Mouse (Mus musculus) midbrain, embryonic 12.5 days (tissue): ENCODE data around the gene Gopc. TPM values are rescaled to one million over a fixed set of nuclear protein-coding genes. Genes with fewer than 3 reads are reported as not detected.

Experiments used
- ATAC-seq: fragments of 200-750 bp; cut with Nextera tagmentation; 2 replicates; pipeline ENCODE4 v1.8.0; 2017; ENCODE audit warnings: low read depth, moderate TSS enrichment, moderate library complexity; ENCODE audit not compliant: low FRiP score
- H3K27ac ChIP-seq: fragments of 300-500 bp; sonication (generic); replicated peaks from 2 replicates; pipeline ENCODE4 v1.5.1; 2016; ENCODE audit warnings: mild to moderate bottlenecking
- H3K27me3 ChIP-seq: fragments of 300-500 bp; sonication (generic); 2 replicates; pipeline ENCODE4 v1.6.1; 2016; ENCODE audit warnings: mild to moderate bottlenecking
- H3K36me3 ChIP-seq: fragments of 300-500 bp; sonication (generic); 2 replicates; pipeline ENCODE4 v1.6.1; 2016
- H3K4me1 ChIP-seq: fragments of 300-500 bp; sonication (generic); 2 replicates; pipeline ENCODE4 v1.6.1; 2016
- H3K4me2 ChIP-seq: fragments of 300-500 bp; sonication (generic); replicated peaks from 2 replicates; pipeline ENCODE4 v1.6.1; 2016; ENCODE audit warnings: mild to moderate bottlenecking, moderate library complexity
- H3K4me3 ChIP-seq: fragments of 300-500 bp; sonication (generic); 2 replicates; pipeline ENCODE4 v1.5.1; 2016; ENCODE audit warnings: mild to moderate bottlenecking
- H3K9ac ChIP-seq: fragments of 300-500 bp; sonication (generic); replicated peaks from 2 replicates; pipeline ENCODE4 v1.6.1; 2016; ENCODE audit warnings: mild to moderate bottlenecking, moderate library complexity
- H3K9me3 ChIP-seq: fragments of 300-500 bp; sonication (generic); 2 replicates; pipeline ENCODE4 v1.6.1; 2016; ENCODE audit warnings: mild to moderate bottlenecking
- WGBS: fragments of 180-500 bp; shearing (Covaris S2); methylation state at CpG from one replicate; pipeline ENCODE4 v1.1.7; 2016; 5-methylcytosine and 5-hydroxymethylcytosine counted together
- polyA plus RNA-seq: library from polyadenylated mRNA; unstranded; fragments of >200 nt; fragmentation: Nextera tagmentation; extraction: Ambion mirVana; gene quantifications from 2 replicates; pipeline ENCODE4 v1.2.1, GENCODE M21; 2016

Gene Gopc
- polyA plus RNA-seq, 1 experiment from 2014 or later = 25.2 TPM

DNA sequence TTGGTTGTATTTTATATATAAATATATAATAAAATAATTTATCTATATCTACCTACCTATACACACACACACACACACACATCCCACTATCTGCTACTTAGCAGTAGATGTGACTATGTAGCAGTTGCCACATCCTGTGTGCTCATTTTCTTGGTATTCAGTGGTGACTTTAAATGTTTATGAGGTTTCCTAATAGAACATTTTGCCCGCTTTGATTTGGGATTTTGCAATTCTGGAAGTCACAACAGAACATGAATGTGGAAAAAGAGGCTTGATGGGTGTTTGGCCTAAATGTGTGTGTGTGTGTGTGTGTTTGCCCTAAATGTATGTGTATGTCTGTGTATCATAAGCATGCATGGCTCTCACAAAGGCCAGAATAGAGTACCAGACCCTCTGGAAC lies 1.6 kb upstream of the Gopc start:
- no peak for ATAC-seq
- whole genome bisulfite sequencing = 91% methylated on average over 1 of the region's 1 CpGs
- H3K27ac ChIP-seq = no peak overlapping the region
- H3K9ac ChIP-seq = no peak overlapping the region
- H3K4me1 ChIP-seq = peaks cover 12% of the 10 kb centered on the region
- no peaks in the 10 kb centered on the region for H3K9me3 ChIP-seq
- H3K4me3 ChIP-seq = no peak overlapping the region
- H3K36me3 ChIP-seq = no peaks in the 10 kb centered on the region
- no peaks in the 10 kb centered on the region for H3K27me3 ChIP-seq
- no peak overlapping the region for H3K4me2 ChIP-seq

DNA sequence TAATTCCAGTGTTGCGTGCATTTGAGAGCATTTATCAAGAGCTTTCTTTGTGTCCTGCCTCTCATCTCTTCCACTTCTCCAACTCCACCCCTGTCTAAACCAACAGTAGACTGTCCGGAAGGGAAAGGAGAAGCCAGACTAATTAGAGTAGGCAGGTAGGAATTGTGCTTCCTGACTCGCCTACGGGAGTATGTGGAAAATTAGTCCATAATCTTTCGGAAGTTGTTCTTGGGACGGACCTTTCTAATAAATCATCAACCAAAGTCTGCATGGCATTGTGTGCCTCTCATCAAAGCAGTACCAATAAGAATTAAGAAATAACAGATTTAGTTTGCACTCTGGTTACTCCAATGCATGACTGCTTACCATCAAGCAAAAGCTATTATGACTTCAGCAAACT lies 1.1 kb upstream of the Gopc start:
- 89% methylated on average over 6 of the region's 6 CpGs for WGBS
- Histone ChIP-seq H3K4me2 (peak overlapping the region; percentile 68), H3K9ac (no peak overlapping the region), H3K9me3 (no peaks in the 10 kb centered on the region), H3K4me3 (peak overlapping the region; percentile 88), H3K27me3 (no peaks in the 10 kb centered on the region), H3K36me3 (no peaks in the 10 kb centered on the region), H3K27ac (no peak overlapping the region), H3K4me1 (peaks cover 12% of the 10 kb centered on the region)
- ATAC-seq = no peak

DNA sequence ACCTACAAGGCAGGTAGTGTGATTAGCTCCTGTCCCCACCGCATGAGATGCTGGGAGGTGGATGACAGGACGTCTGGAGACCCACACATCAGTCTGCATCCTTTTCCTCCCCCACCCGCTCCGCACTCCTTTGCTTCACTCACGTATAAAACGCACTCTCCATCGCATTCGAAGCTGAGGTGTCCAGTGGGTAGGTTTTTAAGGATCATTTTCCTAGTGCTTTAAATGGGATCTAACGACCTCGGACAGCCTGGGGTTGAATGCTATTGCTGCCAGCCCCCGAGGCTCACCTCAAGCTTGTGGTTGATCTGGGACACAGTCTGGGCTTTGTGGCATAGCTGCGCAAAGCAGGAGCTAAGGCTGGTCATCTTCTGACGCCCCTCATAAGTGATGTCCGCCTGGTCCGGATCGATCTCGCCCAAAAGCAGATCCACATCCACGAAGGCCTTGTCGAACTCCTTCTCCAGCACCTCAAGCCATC lies 563 bp downstream of the Gopc start:
- Histone ChIP-seq H3K27ac (peak overlapping the region; percentile 96), H3K9me3 (no peaks in the 10 kb centered on the region), H3K36me3 (no peaks in the 10 kb centered on the region), H3K9ac (peak overlapping the region; percentile 88), H3K27me3 (no peaks in the 10 kb centered on the region), H3K4me3 (peak overlapping the region; percentile 88), H3K4me2 (peak overlapping the region; percentile 85), H3K4me1 (peaks cover 12% of the 10 kb centered on the region)
- WGBS = under 1% methylated on average over 19 of the region's 19 CpGs
- peak; percentile 59 for ATAC-seq

- no peak overlapping the region for H3K4me3 ChIP-seq
- 98% methylated on average over 2 of the region's 2 CpGs for WGBS
- H3K36me3 ChIP-seq = no peaks in the 10 kb centered on the region
- H3K9ac ChIP-seq = no peak overlapping the region
- no peaks in the 10 kb centered on the region for H3K27me3 ChIP-seq
- H3K4me2 ChIP-seq = no peak overlapping the region
- H3K9me3 ChIP-seq = no peaks in the 10 kb centered on the region
- ATAC-seq = no peak
- peaks cover 10% of the 10 kb centered on the region for H3K4me1 ChIP-seq
- H3K27ac ChIP-seq = no peak overlapping the region
Measured at GRCm38 (mm10) chr10:52377813-52378212, 4.1 kb downstream of the Gopc start.

DNA sequence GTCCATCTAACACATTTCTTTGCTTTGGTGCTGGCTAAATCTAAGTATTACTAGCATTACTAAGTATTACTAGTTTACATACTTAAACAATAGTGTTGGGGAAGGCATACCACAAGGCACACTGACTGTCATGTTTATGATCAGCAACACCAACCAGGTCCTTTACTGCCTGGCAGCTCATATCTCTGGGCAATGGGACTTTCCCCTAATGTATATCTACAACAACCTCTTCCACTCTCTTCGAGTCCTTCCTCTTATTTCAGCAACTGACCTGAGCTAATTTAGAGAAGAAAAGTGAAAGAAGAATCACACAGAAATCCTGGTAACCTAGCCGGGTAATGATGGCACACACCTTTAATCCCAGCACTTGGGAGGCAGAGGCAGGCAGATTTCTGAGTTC lies 5.5 kb downstream of the Gopc start:
- Histone ChIP-seq H3K9ac (no peak overlapping the region), H3K4me1 (peaks cover 5% of the 10 kb centered on the region), H3K36me3 (no peaks in the 10 kb centered on the region), H3K4me3 (no peak overlapping the region), H3K27me3 (no peaks in the 10 kb centered on the region), H3K27ac (no peak overlapping the region), H3K9me3 (no peaks in the 10 kb centered on the region), H3K4me2 (no peak overlapping the region)
- WGBS = 91% methylated on average over 2 of the region's 2 CpGs
- no peak for ATAC-seq

- no peak overlapping the region for H3K4me3 ChIP-seq
- H3K27ac ChIP-seq = no peak overlapping the region
- H3K4me2 ChIP-seq = no peak overlapping the region
- peaks cover 5% of the 10 kb centered on the region for H3K4me1 ChIP-seq
- no peaks in the 10 kb centered on the region for H3K36me3 ChIP-seq
- ATAC-seq = no peak
- H3K9ac ChIP-seq = no peak overlapping the region
- no peaks in the 10 kb centered on the region for H3K27me3 ChIP-seq
- H3K9me3 ChIP-seq = no peaks in the 10 kb centered on the region
Measured at GRCm38 (mm10) chr10:52374651-52375050, 7.3 kb downstream of the Gopc start.

DNA sequence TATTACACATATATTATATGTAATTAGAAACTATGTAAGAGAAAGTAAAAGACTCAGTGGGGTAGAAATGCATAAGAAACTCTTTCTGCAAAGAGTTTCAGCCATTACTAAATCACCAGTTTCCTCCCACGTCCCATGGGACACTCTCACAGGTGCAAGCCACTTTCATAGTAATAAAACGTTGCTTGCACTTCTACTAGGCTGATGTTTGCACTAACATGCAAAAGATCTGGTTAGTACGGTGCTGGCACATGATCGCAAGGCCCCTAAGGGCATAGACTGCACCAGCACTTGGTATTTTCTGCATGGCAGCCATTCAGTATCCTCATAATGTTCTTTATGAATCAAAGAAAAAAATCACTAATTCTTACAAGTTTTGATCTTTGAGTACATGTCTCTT lies 8.1 kb downstream of the Gopc start:
- Histone ChIP-seq H3K4me2 (no peak overlapping the region), H3K4me3 (no peak overlapping the region), H3K4me1 (no peaks in the 10 kb centered on the region), H3K9me3 (no peaks in the 10 kb centered on the region), H3K36me3 (no peaks in the 10 kb centered on the region), H3K9ac (no peak overlapping the region), H3K27me3 (no peaks in the 10 kb centered on the region), H3K27ac (no peak overlapping the region)
- no peak for ATAC-seq
- WGBS = 89% methylated on average over 4 of the region's 4 CpGs

GRCm38 (mm10) chr10:52368376-52368775 lies 13.5 kb downstream of the Gopc start:
- Histone ChIP-seq H3K4me3 (no peak overlapping the region), H3K4me2 (no peak overlapping the region)

GRCm38 (mm10) chr10:52360862-52361609 lies 20.9 kb downstream of the Gopc start:
- Histone ChIP-seq H3K4me1 (no peaks in the 10 kb centered on the region), H3K9ac (no peak overlapping the region), H3K9me3 (no peaks in the 10 kb centered on the region), H3K4me3 (no peak overlapping the region), H3K4me2 (no peak overlapping the region), H3K27me3 (no peaks in the 10 kb centered on the region), H3K27ac (no peak overlapping the region), H3K36me3 (no peaks in the 10 kb centered on the region)
- ATAC-seq = no peak
- WGBS = 92% methylated on average over 9 of the region's 9 CpGs

More at GRCm38 (mm10) chr10:52368376-52368775, 13.5 kb downstream of the Gopc start:
- Histone ChIP-seq H3K27me3 (no peaks in the 10 kb centered on the region), H3K4me1 (no peaks in the 10 kb centered on the region), H3K27ac (no peak overlapping the region), H3K9ac (no peak overlapping the region), H3K9me3 (no peaks in the 10 kb centered on the region), H3K36me3 (no peaks in the 10 kb centered on the region)
- no peak for ATAC-seq
- whole genome bisulfite sequencing = 98% methylated on average over 4 of the region's 4 CpGs

DNA sequence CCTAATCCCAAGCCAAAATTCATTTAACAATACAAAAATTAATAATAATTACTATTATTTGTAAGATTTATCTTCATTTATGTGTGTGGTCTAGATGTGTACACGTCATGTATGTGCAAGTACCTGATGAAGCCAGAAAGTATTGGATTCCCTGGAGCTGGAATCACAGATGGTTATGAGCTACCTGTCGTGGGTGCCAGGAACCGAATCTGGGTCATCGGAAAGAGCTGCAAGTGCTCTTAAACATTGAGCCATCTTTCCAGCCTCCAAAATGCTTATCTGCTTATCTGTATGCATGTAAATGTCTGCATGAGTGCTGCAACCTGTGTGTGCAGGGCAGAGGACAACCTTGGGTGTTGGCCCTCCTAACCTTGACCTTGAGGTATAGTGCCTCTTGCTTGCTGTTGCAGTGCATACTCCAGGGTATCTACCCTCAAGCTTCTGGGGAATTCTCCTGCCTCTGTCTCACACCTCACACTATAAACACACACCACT lies 21.6 kb downstream of the Gopc start:
- Histone ChIP-seq H3K9me3 (no peaks in the 10 kb centered on the region), H3K4me2 (no peak overlapping the region), H3K27ac (no peak overlapping the region), H3K27me3 (no peaks in the 10 kb centered on the region), H3K36me3 (no peaks in the 10 kb centered on the region; the same call in 1 of the 2 replicates), H3K4me1 (no peaks in the 10 kb centered on the region), H3K9ac (no peak overlapping the region), H3K4me3 (no peak overlapping the region)
- WGBS = 99% methylated on average over 4 of the region's 4 CpGs
- ATAC-seq = no peak

DNA sequence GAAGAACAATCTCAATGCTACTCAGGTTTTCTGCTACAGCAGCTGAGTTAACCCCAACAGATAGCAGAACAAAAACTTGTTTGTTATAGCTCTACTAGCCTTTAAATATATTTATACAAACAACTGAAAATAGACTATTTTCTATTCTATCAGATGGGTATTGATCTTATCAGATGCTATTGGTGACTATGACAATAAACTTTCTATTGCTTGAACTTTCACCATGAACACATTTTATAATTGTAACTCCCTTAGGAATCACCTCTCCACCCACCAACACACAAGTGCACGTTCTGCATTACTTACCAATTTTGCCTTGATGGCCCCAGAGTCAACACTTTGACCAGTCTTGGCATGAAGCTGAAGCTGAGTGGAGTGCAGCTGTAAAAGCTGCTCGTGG lies 23.5 kb downstream of the Gopc start, which contains the start of gene Gm26741:
Gene Gm26741 (plus strand): TSS at position 301 of the 400 bp plus-strand sequence.
- H3K27ac ChIP-seq = no peak within 1 kb of the TSS
- WGBS = 89% methylated on average over 2 of the region's 2 CpGs
- no peaks in the 10 kb centered on the region for H3K4me1 ChIP-seq
- H3K36me3 ChIP-seq = peaks cover 3% of the 10 kb centered on the region; the same call in 1 of the 2 replicates
- no peaks in the 10 kb centered on the region for H3K9me3 ChIP-seq
- no peak within 1 kb of the TSS for H3K4me2 ChIP-seq
- no peak for ATAC-seq
- H3K27me3 ChIP-seq = no peaks in the 10 kb centered on the region
- H3K9ac ChIP-seq = no peak within 1 kb of the TSS
- no peak within 1 kb of the TSS for H3K4me3 ChIP-seq

- no peak overlapping the region for H3K4me3 ChIP-seq
- H3K9me3 ChIP-seq = no peaks in the 10 kb centered on the region
- ATAC-seq = no peak
- H3K4me2 ChIP-seq = no peak overlapping the region
- peaks cover 34% of the 10 kb centered on the region for H3K36me3 ChIP-seq
- no peak overlapping the region for H3K27ac ChIP-seq
- H3K4me1 ChIP-seq = no peaks in the 10 kb centered on the region
- no peak overlapping the region for H3K9ac ChIP-seq
- WGBS = 75% methylated on average over 9 of the region's 9 CpGs
- no peaks in the 10 kb centered on the region for H3K27me3 ChIP-seq
Measured at GRCm38 (mm10) chr10:52353184-52353583, 28.7 kb downstream of the Gopc start.
